Mouse (Mus musculus) brain, embryonic 14.5 days (tissue): ENCODE measurements around the gene Mab21l2.

Experiments used
- CTCF ChIP-seq: fragments of 200-500 bp; IDR thresholded peaks from 2 replicates; pipeline ENCODE4 v1.5.1; 2012; ENCODE audit warnings: inconsistent platforms, mild to moderate bottlenecking, moderate library complexity, borderline replicate concordance; ENCODE audit not compliant: insufficient read depth, insufficient read length; ENCODE audit errors: extremely low read depth
- POLR2A ChIP-seq: fragments of 200-500 bp; IDR thresholded peaks from 2 replicates; pipeline ENCODE4 v1.6.1; 2012; ENCODE audit warnings: mild to moderate bottlenecking, inconsistent platforms, borderline replicate concordance; ENCODE audit not compliant: poor library complexity, insufficient read depth, insufficient read length, severe bottlenecking; ENCODE audit errors: extremely low read depth

DNA sequence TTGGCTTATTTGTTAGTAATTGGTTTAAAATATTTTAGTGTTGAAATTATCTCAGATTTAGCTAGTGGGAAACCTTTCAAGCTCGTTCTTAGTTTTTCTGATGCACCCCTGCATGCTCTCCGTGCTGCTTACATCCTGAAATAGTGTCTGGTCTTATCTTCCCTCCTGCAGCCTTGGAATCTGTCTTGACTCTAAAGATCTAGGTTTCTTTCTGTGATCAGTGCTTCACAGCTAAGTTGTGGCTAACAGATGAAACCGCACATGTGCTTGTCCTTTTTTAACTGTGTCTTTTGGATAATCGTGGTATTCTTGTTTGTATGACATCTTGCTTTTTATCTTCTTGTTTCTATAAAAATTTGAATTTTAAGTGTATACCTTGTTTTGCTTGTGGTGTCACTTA, 18.9 kb upstream of the Mab21l2 start:
- TF ChIP-seq CTCF (no peak), POLR2A (no peak)
